Mouse (Mus musculus): ENCODE results near the gene Tex36. TPM values are rescaled to one million over a fixed set of nuclear protein-coding genes. Genes with fewer than 3 reads are reported as not detected.
A peak's percentile ranks its signal among the peaks of the same experiment; 100 is the strongest.

Gene Tex36
- total RNA-seq, 2 experiments from 2014 or later, result not detected

DNA sequence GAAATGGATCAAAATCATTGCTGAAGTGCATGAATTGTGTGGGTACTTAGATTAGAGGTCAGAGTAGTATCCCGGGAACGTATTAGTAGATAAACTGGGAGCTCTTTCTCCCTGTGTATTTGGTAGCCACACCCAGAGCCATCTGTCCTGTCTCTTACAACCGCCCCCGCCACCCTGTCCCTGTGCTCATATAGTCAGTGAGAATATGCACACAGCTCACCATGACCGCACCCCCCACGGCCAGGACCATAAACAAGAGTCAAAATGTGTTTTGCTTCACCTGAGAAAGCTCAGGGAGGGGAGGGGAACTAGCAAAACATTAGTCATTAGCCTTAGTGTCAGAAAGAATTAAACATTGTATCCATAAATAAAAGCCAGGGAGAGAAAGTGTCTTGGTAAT lies 18.7 kb downstream of the Tex36 start:
- no peak for DNase-seq

DNA sequence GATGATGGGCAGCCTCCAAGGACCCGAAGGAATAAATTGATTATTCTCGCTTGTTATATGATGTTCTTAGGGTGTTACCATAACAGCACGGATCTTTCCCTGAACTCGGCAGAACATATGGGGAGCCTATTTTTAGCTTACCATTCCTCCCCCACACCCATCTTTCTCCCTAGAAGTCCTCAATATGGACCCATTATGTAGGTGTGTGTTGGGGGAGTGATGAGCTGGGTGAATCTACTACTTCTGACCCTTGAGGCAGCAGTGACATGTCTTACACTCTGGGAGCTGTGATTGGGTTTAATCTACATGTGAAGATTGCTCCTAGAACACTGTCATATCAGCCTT lies 21.7 kb downstream of the Tex36 start:
- DNase-seq, result no peak

DNA sequence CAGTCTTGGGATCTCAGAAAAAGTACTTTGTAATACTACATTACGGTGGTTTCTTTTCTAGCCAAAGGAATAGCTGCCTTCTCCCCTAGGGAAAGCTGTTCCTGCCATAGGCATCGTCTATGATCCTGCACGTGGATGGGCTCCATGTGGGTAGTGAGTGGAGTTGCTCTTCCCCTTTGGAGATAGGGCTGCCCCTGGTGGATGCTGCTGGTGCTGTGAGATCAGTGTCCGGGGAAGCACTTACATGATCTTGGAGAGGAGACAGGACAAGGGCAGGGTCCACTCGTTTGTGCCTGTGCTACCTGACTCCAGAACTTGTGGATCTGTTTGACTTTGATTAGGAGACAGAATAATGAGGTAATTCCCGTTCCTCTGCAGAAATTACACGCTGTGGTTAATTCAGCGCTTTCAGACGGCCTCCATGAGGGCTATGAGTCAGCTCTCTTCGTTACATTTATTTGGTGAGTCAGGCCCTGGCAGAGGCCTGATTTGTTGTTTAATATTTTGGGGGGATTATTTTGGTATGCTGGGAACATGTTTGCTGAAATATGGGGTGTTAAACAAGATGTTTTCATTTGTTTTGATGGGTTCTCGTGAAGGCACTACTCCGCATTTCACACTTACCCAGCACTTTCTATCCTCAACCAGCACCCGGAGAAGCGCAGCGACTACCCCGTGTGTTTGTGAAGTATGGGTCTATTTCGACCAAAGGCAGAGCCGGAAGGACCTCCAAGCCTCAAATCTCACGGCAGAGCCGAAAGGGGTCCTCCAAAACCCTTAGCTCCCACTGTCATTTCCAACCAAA lies 22.3 kb downstream of the Tex36 start:
- no peak for DNase-seq

DNA sequence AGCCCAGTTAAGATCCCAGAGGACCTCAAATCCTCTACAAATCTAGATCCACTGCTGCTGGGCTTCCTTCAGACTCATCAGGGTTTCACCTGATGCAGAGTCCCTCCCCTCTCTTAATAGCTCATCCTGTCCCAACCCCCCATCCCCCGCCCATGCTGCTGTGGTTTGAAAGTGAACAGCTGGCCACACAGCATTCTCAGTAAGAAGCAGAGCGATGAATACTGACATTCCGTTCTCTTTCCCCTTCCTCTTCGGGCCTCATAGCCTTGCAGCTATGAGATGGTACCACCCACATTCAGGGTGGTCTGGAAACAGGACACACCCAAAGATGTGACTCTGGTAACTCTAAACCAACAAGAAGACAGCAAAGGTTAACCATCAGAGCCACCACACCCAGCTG lies 25.1 kb downstream of the Tex36 start:
- DNase-seq, result no peak

DNA sequence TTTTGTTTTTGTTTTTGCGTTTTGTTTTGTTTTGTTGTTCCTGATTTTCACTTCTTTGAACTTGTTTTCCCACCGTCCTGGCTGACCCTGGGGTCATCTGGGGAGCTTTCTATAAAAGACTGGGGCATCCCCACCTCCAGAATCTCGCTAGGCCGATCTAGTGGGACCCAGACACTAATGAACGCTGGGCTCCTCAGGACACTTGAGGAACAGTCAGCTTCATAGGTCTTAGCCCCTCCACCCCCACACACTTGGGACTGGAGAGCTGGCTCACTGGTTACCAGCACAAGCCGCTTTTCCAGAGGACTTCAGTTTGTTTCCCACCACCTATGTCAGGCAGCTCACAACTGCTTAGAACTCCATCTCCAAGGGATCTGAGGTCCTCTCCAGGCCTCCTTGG lies 25.7 kb downstream of the Tex36 start:
- DNase-seq, result no peak

DNA sequence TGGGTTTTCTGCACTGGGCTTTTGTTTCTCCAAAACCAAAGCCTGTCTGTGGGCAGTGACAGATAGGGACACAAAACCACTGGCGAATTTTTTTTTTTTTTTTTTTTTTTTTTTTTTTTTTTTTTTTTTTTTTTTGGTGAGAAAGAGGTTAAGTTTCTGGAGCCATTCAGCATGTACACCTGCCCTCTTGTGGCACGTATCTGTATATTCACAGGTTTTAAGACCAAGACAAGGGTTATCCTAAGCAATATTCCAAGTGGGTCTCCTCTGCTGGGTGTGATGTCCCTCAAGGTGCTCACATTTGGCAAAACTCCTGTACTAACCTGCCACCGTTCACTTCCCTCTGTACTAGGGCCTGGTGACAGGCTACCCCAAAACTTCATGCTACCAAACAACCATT lies 30.0 kb downstream of the Tex36 start:
- DNase-seq, result no peak

DNA sequence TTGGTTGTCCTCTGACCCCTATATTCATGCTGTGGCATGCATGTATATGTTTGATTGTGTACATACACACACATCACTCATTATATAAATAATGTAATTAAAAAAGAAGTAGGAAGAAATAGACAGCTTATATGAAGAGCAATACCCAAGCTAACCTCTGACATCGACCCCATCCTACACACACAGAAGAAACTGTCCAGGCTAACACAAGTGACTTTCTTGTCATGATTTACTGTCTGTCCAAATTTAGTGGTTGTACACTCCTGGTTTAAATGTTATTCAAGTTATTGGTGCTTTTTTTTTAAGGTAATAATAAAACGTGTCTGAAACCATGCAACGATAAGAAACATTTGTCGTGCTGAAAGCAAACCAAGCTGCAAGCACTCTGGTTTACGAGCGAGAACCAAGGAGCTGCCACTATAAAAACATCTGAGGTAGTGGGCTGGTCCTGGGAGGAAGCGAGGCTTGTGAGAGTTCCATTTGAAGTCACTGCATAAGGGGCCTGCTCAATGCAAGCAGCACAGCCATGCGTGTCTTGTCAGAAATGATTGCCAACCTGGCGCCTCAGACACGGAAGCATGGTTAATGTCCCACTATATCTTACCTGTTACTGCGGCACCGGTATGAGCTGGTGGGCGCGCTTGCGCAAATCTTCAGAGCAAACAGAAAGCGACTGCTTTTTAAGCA lies 32.6 kb downstream of the Tex36 start:
- DNase-seq, result no peak

DNA sequence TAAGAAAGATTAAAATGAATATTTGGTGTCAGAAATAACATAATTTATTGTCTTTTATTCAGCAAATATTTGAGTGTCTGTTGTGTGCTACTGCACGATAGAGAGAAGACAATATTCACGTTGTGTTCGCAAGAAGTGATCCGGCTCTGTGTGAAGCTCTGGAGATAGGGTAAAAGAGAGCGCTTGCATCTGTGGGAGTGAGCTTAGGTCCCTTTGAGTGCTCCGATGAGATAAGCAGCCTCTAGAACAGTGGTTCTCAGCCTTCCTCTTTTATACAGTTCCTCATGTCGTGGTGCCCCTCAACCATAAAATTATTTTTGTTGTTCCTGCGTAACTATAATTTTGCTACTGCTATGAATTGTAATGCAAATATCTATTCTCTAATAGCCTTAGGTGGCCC lies 37.4 kb downstream of the Tex36 start:
- DNase-seq, result no peak

DNA sequence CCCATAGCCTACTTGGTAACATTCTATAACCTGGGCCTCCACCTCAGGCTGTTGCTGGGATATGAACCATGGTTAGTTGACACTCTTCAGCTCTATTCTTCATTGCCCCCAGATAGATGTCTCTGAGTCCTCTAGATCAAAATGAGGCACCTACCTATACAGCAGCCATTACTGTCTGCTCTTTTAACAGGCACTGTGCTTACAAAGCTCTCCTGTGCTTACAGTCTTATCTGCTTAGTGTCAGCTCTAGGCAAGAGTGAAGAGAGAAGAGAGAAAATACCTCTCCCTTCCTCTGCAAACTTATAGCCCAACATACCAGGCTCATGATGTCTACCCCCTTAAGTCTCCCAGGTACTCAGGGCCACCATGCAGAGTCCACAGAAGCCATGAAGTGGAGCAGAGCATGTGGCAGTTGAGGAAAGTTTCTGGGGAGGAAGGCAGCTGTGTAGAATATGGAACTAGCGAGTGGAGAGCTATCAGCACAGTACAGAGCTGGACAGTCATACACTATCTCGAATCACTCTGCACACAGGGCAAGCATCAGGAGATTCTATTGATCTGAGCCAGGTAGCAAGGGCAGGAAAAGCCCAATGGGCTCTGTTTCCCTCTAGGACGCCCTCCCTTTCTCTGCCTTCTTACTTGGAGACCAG lies 38.7 kb downstream of the Tex36 start:
- DNase-seq, result no peak

DNA sequence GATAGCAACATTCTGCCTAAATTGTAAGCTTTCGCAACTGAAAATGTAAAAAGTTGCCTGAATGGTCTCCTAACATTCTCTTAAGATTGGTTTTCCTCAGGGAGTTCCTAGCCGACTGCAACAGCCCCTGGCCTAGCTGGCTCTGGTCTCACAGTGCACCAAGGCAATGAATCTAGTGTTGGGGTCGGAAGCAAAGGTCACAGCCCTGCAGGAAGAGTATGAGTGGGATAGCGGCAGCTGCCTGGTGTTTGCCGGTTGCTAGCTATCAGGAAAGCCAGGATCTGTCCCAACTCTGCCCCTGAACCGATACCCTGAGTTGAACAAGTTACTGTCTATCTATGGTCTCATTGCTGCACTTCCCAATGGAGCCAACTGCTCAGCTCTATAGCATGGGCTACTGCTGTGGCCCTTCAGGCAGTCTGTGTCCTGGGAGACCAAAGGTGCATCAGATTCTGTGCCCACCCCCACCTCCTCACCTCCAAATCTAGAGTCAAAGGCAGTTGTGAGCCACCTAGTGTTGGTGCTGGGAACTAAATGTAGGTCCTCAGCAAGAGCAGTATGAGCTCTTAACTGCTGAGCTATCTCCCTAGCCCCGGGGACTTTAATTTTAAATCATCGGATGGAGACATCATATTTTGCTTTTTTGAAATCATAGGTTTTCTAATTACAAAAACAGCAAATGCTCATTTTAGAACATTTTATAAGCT lies 46.0 kb downstream of the Tex36 start:
- peak; percentile 12 for DNase-seq

DNA sequence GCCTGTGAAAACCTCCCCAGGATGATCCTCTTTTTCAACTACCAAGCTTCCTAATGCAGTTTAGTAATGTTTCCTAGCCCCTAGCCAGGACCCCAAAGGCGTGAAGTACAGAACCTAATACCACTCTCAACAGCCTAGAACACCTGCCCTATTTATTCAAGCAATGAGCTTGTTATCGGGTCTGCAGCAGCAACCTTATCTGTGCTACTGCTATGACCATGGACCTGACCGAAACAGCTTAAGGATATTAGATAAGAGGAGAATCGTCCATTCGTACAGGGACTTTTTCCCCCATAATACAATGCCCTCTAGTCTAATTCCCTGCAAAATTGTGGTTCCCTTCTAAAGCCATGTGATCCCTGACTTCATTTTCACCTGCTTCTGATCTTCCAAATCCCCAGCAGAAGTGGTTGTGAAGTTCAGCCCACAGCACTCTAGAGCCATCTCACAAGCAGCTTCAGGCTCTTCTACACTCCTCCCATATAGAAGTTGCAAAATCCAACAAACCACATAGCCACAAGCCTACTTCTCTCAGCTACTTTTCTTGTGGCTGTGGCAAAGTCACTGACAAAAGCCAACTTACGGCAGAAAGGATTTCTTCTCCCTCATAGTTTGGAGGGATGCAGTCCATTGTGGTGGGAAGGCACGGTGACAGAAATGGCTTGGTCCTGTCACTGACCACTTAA lies 49.5 kb downstream of the Tex36 start:
- DNase-seq, result no peak

DNA sequence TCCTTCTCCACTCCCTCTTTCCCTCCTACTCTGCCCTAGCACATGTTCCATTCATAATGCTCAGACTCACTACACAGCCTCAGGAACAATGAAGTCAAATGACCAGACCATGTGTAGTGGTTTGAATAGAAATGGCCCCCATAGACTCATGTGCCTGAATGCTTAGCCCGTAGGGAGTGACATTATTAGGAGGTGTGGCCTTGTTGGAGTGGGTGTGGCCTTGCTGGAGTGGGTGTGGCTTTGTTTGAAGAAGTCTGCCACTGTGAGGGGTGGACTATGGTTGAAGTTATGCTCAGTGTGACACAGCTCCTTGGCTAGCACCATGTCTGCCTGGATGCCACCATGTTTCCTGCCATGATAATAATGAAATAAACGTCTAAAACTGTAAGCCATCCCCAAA lies 51.0 kb downstream of the Tex36 start:
- DNase-seq, result no peak

DNA sequence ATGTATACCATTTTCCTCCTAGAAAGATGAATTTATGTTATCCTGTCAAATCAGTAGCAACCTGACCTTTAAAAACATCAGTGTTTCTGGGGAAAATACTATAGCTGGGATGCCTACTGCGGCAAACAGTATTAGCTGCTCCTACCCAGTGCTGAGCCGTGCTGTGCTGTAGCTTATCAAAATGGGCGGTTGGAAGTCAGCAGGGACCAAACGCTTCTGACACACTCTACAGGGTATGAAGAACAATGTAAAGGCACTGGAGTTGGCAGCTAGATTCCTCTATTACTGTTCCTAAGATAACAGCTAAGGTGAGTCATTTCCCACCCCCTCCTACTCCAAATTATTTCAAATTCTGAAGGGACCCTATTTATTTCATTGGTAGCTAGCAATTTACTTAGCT lies 53.5 kb downstream of the Tex36 start:
- no peak for DNase-seq

DNA sequence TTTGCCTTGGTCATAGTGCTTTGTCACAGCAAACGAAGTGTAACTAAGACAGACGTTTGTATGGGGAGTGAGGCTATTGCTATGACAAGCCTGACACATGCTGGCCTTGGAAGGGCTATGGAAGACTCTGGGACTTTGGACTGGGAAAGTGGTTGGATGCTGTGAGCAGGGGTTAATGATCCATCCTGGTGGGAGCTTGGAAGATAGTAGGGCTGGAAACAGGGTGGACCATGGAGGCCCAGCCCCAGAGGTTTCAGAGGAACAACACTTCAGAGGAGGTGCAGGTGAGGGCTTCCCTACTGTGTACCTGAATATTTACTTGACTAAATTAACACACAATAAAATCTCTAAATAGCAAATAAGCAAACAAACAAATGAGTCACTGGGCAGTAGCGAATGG lies 56.3 kb downstream of the Tex36 start:
- DNase-seq, result no peak

DNA sequence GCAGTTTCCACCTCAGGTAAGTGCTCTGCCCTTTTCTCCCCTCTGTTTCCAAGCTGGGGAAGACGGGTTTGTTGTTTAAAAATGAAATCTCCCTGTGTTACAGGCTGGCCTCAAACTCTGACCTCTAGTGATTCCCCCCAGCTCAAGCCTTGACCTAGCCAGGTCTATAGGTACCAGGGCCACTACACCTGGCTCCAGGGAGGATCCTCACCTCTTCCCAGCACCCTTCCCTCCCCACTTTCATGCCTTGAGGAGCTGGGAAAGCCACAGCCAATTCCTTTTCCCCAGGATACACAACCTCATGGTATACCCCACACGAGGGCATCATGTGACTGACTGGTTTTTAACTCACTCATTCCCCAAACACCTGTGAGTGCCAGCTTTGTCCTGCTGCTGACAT lies 57.0 kb downstream of the Tex36 start:
- DNase-seq, result no peak

DNA sequence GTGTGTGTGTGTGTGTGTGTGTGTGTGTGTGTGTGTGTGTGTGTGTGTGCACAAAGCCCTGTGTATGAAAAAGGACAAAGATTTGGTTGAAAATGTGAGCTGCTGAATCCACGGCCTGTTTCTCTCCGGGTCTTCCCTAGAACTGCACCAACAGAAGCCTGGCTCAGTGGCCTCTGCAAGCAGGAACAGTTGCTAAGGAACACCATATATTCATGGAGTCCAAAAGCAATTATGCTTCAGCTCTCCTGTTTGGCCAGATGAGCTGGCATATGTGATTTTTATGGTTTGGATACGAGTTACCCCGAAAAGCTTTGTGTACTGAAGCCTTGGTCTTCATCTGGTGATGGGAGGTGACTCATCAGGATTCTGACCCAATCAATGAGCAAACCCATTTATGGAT lies 58.8 kb downstream of the Tex36 start:
- DNase-seq, result no peak

DNA sequence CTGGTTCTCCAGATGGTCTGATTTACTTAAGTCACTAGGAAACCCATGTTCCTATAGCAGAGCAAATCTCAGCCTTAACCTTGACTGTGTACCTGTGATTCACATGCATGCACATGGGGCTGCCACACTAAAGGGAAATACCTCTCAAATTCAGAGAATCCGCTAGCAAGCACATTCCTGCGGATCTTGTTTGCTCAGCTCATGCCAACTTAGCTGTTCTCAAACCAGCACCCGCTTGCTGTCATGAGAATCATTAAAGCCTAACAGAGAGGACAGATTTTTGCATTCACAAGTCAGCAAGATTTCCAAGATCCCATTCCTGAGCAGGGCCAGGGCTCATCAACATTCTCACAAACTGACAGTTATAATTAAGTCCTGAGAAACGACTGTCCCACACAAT lies 64.6 kb downstream of the Tex36 start:
- no peak for DNase-seq

Other genes with a start within 250 kb of the Tex36 start
- 10 to 100 TPM; 10.9 to 13.0 TPM for gene Edrf1, start 35.4 kb upstream of the Tex36 start, total RNA-seq (2021)
- gene Mmp21, start 77.9 kb upstream of the Tex36 start, total RNA-seq (2021), result not detected
- 10 to 100 TPM; 45.8 to 54.5 TPM for gene Bccip, start 107.2 kb upstream of the Tex36 start, total RNA-seq (2021)
- 10 to 100 TPM; 13.0 to 14.5 TPM for gene Uros, start 107.9 kb upstream of the Tex36 start, total RNA-seq (2021)
- not detected for gene Fank1, start 174.7 kb upstream of the Tex36 start, total RNA-seq (2021)
- 10 to 100 TPM; 39.0 to 41.5 TPM for gene Dhx32, start 180.6 kb upstream of the Tex36 start, total RNA-seq (2021)